Mouse (Mus musculus) fat pad, adult 2 months (tissue): ENCODE data around the gene Pot1b.

Experiments used
- DNase-seq: peaks from one replicate; pipeline ENCODE4 v3.0.0-alpha.2; 2011; ENCODE audit warnings: low read depth, low spot score; ENCODE audit errors: extremely low read depth

Gene Pot1b

DNA sequence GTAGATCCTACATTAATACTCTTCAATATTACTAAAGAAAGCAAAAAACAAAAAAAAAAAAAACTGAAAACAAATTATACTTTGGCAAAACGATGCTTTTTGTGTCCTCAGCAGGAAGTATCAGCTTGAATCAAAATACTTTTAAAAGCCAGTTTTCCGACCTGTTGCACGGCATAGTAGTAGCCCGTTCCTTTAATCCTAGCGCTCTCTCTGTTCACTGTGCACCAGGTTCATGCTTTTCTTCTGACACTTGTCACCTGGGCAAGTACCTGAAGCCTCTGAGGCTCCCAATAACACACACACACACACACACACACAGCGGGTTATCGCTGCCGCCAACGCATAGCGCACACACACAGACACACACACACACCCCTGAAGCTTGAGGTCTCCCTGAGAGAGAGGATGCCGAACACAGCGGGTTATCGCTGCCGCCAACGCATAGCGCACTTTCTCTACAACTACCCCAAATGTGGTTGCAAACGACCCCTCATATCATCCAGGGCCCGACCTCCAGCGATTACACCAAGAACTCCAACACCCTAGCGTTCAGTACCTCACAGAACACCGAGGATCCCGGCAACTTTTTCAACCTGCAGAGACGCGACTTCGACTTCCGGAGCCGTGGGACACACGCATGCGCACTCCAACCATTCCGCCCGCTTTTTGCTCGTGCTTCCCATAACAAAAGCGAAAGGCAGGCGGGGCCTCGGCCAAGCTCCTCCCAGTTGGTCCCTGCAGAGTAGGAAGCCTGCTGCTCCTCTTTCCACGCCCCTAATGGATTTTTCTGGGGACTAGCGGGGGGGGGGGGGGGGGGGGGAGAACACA, at the start of gene Pot1b:
TSS of gene Pot1b (minus strand) at position 645 of the 828 bp plus-strand sequence.
- DNase-seq, result peak; percentile 61

DNA sequence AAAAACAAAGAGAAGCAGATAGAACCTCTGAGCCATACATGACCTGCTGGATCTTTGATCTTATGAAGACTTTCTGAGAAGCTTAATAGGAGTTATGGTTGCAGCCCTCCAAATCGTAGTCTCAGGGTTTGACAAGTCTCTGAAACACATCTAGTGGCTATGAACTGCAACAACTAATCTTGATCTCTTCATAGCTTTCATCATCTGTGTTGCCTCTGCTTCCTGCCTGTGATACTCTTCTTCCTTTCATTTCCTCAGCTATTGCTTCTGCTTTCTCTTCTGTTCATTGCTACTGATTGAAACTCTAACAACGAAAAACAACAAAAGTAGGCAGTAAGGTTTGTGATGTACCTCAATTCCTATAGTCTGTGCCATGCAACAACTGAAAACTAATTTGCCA, 38.7 kb upstream of the Pot1b start:
- DNase-seq, result no peak

DNA sequence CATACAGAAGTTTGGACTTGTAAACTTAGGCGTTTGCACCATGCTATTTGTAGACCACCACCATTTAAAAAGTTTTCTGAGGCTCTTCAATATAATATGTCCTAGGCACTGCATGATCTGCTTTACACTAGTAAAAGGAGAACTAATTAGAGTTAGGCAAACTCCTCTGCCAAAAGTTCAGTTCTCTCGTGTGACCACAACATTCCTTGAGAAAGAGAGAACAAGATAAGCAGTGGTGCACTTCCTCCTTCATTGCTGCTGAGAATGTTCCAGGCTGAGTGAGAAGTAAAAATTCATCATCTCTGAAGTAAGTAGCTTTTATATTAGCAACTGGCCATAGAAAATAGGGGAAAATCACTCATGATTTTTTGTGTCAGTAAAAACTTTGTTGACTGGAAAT, 37.4 kb upstream of the Pot1b start, which contains the start of gene Adgre4:
TSS of gene Adgre4 (plus strand) at position 199 of the 400 bp plus-strand sequence.
- no peak for DNase-seq

- no peak for DNase-seq
These were observed 24.2 kb upstream of the Pot1b start for GRCm38 (mm10) chr17:55736675-55737074.

GRCm38 (mm10) chr17:55726193-55726592, 13.8 kb upstream of the Pot1b start:
- DNase-seq, result no peak

DNA sequence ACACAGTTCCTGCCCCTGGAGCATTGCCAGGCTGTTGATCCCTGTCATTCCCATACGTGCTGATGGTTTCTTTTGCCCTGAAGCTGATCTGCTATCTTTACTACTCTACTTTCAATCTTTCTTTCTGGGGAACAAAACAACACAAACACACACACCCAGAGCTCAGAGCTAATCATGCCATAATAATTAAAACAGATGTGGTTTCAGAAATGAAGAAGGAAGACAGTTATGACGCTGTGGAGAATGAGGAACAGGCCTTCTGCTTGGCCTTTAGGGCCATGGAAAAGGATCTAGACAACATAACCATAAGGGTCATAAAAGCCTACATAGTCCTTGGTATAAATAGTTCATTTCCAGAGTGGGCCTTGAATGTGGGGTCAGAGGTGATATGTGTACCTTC, 9.8 kb upstream of the Pot1b start:
- DNase-seq, result no peak

- no peak for DNase-seq
These were observed 8.8 kb upstream of the Pot1b start for GRCm38 (mm10) chr17:55721270-55721669.

GRCm38 (mm10) chr17:55702865-55703264, 9.6 kb downstream of the Pot1b start:
- DNase-seq, result no peak

DNA sequence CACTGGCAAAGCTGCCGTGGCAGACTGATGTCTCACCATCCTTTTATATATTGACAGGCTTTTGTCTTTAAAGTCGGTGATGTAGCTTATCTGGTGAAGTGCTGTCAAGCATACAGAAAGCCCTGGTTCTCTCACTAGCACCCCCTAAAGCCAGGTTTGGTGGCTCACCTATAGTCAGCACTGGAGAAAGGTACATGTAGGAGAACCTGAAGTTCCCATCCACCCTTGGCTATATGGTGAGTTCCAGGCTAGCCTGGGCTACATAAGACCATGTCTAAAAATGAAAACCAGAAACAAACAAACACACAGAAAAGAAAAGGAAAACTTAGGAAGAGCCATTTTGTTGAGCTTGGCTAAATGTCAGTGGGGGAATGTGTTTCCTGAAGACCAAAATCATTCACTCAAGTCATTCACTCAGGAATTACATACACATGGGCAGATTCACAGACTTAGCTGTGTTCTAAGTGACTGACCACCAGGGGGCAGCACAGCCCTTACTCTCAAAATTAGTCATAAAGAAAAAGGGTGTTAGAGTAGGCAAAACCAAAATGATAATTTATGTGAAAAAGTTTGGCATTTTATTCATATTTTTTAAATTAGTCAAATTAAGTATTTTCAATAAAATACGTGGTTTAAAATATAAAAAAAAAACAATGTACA, 10.1 kb downstream of the Pot1b start:
- DNase-seq, result peak; percentile 11

DNA sequence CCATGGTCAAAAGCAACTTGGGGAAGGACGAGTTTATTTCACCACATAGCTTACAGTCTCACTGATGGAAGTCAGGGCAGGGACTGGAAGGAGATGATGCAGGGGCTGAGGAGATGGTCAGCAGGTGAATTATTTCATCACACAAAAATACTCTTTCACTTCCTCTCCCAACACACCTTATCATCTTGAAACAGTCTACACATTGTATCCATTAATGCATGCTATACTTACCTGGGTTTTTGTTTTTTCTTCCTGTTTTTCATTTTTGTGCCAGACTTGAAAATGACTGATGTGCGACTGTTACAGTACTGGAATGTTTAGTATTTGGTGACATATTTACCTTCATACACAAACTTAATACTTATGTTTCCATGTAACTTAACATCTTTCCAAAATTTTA, 13.0 kb downstream of the Pot1b start:
- DNase-seq, result no peak

DNA sequence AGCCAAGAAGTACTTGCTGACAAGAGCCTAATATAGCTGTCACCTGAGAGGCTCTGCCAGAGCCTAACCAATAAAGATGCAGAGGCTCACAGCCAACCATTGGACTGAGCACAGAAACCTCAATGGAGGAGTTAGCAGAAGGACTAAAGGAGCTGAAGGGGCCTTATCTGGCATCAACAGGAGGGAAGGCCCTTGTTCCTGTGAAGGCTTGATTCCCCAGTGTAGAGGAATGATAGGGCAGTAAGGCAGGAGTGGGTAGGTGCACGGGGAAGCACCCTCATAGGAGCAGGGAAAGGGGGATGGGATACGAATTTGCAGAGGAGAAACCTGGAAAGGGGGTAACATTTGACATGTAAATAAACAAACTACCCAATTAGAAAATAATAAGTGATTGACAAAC, 51.3 kb downstream of the Pot1b start:
- DNase-seq, result no peak

- DNase-seq, result no peak
These were observed 87.3 kb downstream of the Pot1b start, which contains the start of gene Vmn2r118 for GRCm38 (mm10) chr17:55625092-55625491. Gene Vmn2r118 (minus strand): TSS chr17:55625192.
